Comparison of ENCODE assay signal across 8 mouse cellular contexts in the genomic region with DNA sequence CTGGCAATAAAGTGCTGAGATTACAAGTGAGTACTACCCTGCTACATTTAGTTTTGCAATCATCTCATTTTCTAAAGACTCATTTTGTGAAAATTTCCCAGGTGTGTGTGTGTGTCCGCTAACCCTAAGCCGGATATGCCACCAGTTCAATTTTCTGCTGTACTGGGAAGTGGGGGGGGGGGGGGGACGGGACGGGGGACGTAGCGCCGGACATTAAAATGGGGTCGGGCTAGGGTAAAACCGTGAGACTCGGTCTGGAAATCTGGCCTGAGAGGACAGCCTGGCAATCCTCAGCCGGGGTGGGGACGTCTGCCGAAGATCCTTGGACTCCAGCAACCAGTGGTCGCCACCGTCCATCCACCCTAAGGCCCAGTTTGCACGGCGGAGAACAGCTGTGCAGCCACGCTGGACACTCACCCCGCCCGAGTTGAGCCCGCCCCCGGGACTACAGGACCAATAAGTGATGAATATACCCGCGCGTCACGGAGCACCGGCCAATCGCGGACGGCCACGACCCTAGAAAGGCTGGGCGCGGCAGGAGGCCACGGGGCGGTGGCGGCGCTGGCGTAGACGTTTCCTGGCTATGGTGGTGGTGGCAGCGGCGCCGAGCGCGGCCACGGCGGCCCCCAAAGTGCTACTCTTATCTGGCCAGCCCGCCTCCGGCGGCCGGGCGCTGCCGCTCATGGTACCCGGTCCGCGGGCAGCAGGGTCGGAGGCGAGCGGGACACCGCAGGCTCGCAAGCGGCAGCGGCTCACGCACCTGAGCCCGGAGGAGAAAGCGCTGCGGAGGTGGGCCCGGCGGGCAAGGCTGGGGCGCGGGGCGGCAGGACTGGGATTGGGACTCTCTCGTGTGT. TPM values are rescaled to one million over a fixed set of nuclear protein-coding genes. Genes with fewer than 3 reads are reported as not detected.
DNase-seq lines count a peak whose midpoint lies in the region; ATAC-seq and TF ChIP-seq lines count a peak whose summit lies in the region.

A gene (plus strand): TSS at position 248 of the 854 bp plus-strand sequence.

- no peak for TF ChIP-seq CTCF in E14TG2a.4 (conservative IDR thresholded peaks at IDR 0.05; ENCODE audit: low read length)

- peaks cover 35% of the 10 kb centered on the region for H3K36me3 ChIP-seq in E14TG2a.4 (ENCODE audit: insufficient read depth, low read length)
- peaks cover 29% of the 10 kb centered on the region for H3K36me3 ChIP-seq in forebrain, embryonic 13.5 days (ENCODE audit: poor library complexity, severe bottlenecking)
- peaks cover 29% of the 10 kb centered on the region for H3K36me3 ChIP-seq in neural tube, embryonic 15.5 days

- peaks cover 79% of the 10 kb centered on the region for H3K4me1 ChIP-seq in E14TG2a.4 (replicated peaks; ENCODE audit: low read depth, low read length)
- H3K4me1 ChIP-seq in forebrain, embryonic 13.5 days: peaks cover 22% of the 10 kb centered on the region
- peaks cover 34% of the 10 kb centered on the region for H3K4me1 ChIP-seq in neural tube, embryonic 15.5 days

- peak within 1 kb of the TSS; percentile 76 for H3K4me2 ChIP-seq in forebrain, embryonic 13.5 days
- peak within 1 kb of the TSS; percentile 72 for H3K4me2 ChIP-seq in neural tube, embryonic 15.5 days

- DNase-seq in c-Kit-positive CD71-positive TER-119-positive erythroid progenitor cells, embryonic 14.5 days (ENCODE audit: low spot score): peak; percentile 91
- DNase-seq in heart, postnatal 10 days: peak; percentile 99
- DNase-seq in layer of hippocampus, adult 11-12 months (ENCODE audit: low spot score): peak; percentile 99
- peak; percentile 98 for DNase-seq in lung, adult 18-20 months
- DNase-seq in testis, postnatal 14 days (ENCODE audit: low spot score): peak; percentile 95

- H3K27ac ChIP-seq in forebrain, embryonic 13.5 days: peak within 1 kb of the TSS; percentile 76
- H3K27ac ChIP-seq in neural tube, embryonic 15.5 days (replicated peaks): peak within 1 kb of the TSS; percentile 92

- H3K9me3 ChIP-seq in E14TG2a.4 (ENCODE audit: low read length): no peaks in the 10 kb centered on the region
- H3K9me3 ChIP-seq in forebrain, embryonic 13.5 days (replicated peaks): no peaks in the 10 kb centered on the region
- H3K9me3 ChIP-seq in neural tube, embryonic 15.5 days (replicated peaks): no peaks in the 10 kb centered on the region

- intact Hi-C loops in heart, postnatal 10 days (cut with DNase I): loop anchor here (2.0 kb wide), 1 partner anchor 36 kb away; no protein-coding TSS in a partner anchor

- no peaks in the 10 kb centered on the region for H3K27me3 ChIP-seq in E14TG2a.4 (ENCODE audit: insufficient read depth, low read length)
- H3K27me3 ChIP-seq in forebrain, embryonic 13.5 days: no peaks in the 10 kb centered on the region
- H3K27me3 ChIP-seq in neural tube, embryonic 15.5 days (replicated peaks): no peaks in the 10 kb centered on the region

- peak within 1 kb of the TSS; percentile 95 for H3K9ac ChIP-seq in forebrain, embryonic 13.5 days
- peak within 1 kb of the TSS; percentile 97 for H3K9ac ChIP-seq in neural tube, embryonic 15.5 days (replicated peaks)

- peak; percentile 99 for ATAC-seq in forebrain, embryonic 13.5 days
- ATAC-seq in neural tube, embryonic 15.5 days (ENCODE audit: low FRiP score): peak; percentile 98

- under 1% methylated on average over 72 of the region's 72 CpGs for WGBS in forebrain, embryonic 13.5 days
- WGBS in neural tube, embryonic 15.5 days: under 1% methylated on average over 67 of the region's 72 CpGs

- H3K4me3 ChIP-seq in E14TG2a.4 (replicated peaks; ENCODE audit: low read length): peak within 1 kb of the TSS; percentile 99
- H3K4me3 ChIP-seq in forebrain, embryonic 13.5 days: peak within 1 kb of the TSS; percentile 86
- peak within 1 kb of the TSS; percentile 81 for H3K4me3 ChIP-seq in neural tube, embryonic 15.5 days (replicated peaks)

RNA-seq across cellular contexts. Expression of the gene that starts here (rescaled TPM):
- polyA plus RNA-seq in forebrain, embryonic 13.5 days (2015; fragmentation: Nextera tagmentation; extraction: Ambion mirVana): 90.6 and 95.2 TPM in 2 replicates
- total RNA-seq in heart, postnatal 10 days (2021): 10 to 100 TPM; 48.9 to 55.5 TPM
- polyA plus RNA-seq in neural tube, embryonic 15.5 days (2015; fragmentation: Nextera tagmentation; extraction: Ambion mirVana): 154 and 184 TPM in 2 replicates

Comparison
In these comparisons a context has a peak if more than half of its experiments do, and no peak if none do; other contexts are left out.
1. Peak in every context shown above with its lines: DNase-seq, ATAC-seq, H3K4me3 ChIP-seq and H3K27ac ChIP-seq.